Mouse (Mus musculus) ES-Bruce4 (cell line): Measurements from ENCODE around the gene Ogfod2. TPM values are rescaled to one million over a fixed set of nuclear protein-coding genes. Genes with fewer than 3 reads are reported as not detected.

Experiments used
- H3K27ac ChIP-seq: 2 replicates; pipeline ENCODE4 v1.5.1; 2012; ENCODE audit warnings: low read length, inconsistent platforms; ENCODE audit not compliant: insufficient read depth
- H3K27me3 ChIP-seq: 2 replicates; pipeline ENCODE4 v1.6.1; 2012; ENCODE audit warnings: mild to moderate bottlenecking, low read length, inconsistent platforms; ENCODE audit not compliant: control insufficient read depth, poor library complexity, insufficient read depth, severe bottlenecking
- H3K36me3 ChIP-seq: 2 replicates; pipeline ENCODE4 v1.6.1; 2012; ENCODE audit warnings: inconsistent platforms, mild to moderate bottlenecking, low read length, moderate library complexity; ENCODE audit not compliant: control insufficient read depth, poor library complexity, insufficient read depth, severe bottlenecking
- H3K4me1 ChIP-seq: one replicate; pipeline ENCODE4 v1.8.1; 2011; ENCODE audit warnings: low read length; ENCODE audit not compliant: control insufficient read depth, insufficient read depth
- H3K4me3 ChIP-seq: 2 replicates; pipeline ENCODE4 v1.5.1; 2011; ENCODE audit warnings: low read depth, mild to moderate bottlenecking, low read length
- H3K9ac ChIP-seq: 2 replicates; pipeline ENCODE4 v1.6.1; 2012; ENCODE audit warnings: low read depth, mild to moderate bottlenecking, inconsistent platforms; ENCODE audit not compliant: poor library complexity, severe bottlenecking
- H3K9me3 ChIP-seq: replicated peaks from 2 replicates; pipeline ENCODE4 v1.6.1; 2012; ENCODE audit warnings: mild to moderate bottlenecking, low read length, inconsistent platforms; ENCODE audit not compliant: control insufficient read depth, poor library complexity, insufficient read depth, severe bottlenecking
- CTCF ChIP-seq: IDR thresholded peaks from one replicate; pipeline ENCODE4 v1.8.1; 2011; ENCODE audit warnings: low read depth, low read length
- EP300 ChIP-seq: IDR thresholded peaks from 2 replicates; pipeline ENCODE4 v1.6.1; 2011; ENCODE audit warnings: low read depth, low read length; ENCODE audit not compliant: insufficient read depth
- POLR2A ChIP-seq: IDR thresholded peaks from one replicate; pipeline ENCODE4 v1.8.1; 2011; ENCODE audit warnings: low read length; ENCODE audit not compliant: insufficient read depth
- polyA plus RNA-seq: library from polyadenylated mRNA; stranded (reverse); fragments of >200 nt; gene quantifications from 2 replicates; pipeline ENCODE4 v1.2.4, GENCODE M21; 2011; ENCODE audit warnings: low read depth; ENCODE audit not compliant: missing spikeins, insufficient read depth, insufficient read length

Gene Ogfod2
- polyA plus RNA-seq, 1 experiment = 4.6 TPM

DNA sequence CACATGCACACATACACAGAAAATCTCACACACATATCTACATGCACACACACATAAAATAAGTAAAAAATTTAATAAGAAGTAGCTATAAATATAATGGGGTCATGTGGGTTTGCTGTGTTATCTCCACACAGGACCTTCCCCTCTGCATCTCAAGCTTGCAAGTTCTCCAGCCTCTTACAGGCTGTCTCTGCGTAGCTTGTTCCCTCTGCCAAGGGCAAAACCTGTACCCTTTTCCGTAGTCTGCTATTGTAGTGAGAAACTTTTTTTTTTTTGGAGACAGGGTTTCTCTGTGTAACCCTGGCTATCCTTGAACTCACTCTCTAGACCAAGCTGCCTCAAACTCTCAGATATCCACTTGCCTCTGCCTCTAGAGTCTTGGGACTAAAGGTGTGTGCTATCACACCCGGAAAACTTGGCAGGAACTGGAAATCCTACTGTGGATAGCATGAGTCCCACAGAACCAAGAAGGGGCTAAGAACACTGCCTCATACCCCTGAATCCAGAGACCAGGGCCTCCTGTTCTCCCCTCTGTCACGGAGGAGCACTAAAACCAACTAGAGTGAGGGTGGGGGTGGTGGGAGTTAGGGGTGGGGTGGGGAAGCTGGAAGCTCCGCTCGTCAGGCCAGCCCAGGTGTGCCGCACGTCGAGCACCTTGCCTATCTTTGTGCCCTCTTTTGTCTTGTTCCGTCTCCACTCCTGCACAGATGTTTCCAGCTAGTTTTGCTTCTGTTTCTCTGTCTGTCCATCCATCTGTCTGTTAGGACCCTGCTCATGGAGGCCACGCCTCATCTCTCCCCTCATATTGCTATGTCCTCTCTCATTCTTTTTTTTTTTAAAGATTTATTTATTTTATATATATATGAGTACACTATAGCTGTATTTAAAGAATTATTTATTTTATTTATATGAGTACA lies 11.7 kb upstream of the Ogfod2 start:
- H3K27ac ChIP-seq = no peak overlapping the region
- no peaks in the 10 kb centered on the region for H3K27me3 ChIP-seq
- no peak overlapping the region for H3K9ac ChIP-seq
- H3K36me3 ChIP-seq = no peaks in the 10 kb centered on the region
- TF ChIP-seq EP300 = no peak
- TF ChIP-seq CTCF = no peak
- no peak for TF ChIP-seq POLR2A
- peaks cover 5% of the 10 kb centered on the region for H3K9me3 ChIP-seq
- H3K4me1 ChIP-seq = no peaks in the 10 kb centered on the region
- H3K4me3 ChIP-seq = no peak overlapping the region

- Histone ChIP-seq H3K4me3 (no peak overlapping the region), H3K9ac (no peak overlapping the region), H3K27ac (no peak overlapping the region), H3K36me3 (no peaks in the 10 kb centered on the region), H3K4me1 (no peaks in the 10 kb centered on the region), H3K27me3 (no peaks in the 10 kb centered on the region), H3K9me3 (peaks cover 5% of the 10 kb centered on the region)
- TF ChIP-seq POLR2A (no peak), CTCF (no peak), EP300 (no peak)
Measured at GRCm38 (mm10) chr5:124102326-124102725, 9.8 kb upstream of the Ogfod2 start.

- Histone ChIP-seq H3K27ac (no peak overlapping the region), H3K4me1 (no peaks in the 10 kb centered on the region), H3K27me3 (no peaks in the 10 kb centered on the region), H3K9ac (no peak overlapping the region), H3K4me3 (no peak overlapping the region), H3K36me3 (no peaks in the 10 kb centered on the region), H3K9me3 (peaks cover 5% of the 10 kb centered on the region)
- TF ChIP-seq EP300 (no peak), POLR2A (no peak), CTCF (no peak)
Measured at GRCm38 (mm10) chr5:124103020-124103419, 9.1 kb upstream of the Ogfod2 start.

DNA sequence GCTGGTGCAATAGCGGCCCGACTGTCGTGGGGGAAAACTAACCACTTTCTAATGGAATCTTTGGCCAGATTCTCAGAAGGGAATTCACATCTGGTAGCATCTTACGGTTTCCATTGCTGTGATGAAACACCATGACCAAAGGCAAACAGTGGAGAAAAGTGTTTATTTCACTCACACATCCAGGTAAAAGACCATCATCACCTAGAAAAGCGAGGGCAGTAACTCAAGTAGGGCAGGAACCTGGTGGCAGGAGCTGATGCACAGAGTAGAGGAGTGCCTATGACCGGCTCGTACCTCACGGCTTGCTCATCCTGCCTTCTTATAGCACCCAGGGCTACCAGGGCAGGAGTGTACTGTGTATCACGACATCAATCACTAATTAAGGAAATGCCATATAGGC lies 8.5 kb upstream of the Ogfod2 start:
- no peak overlapping the region for H3K9ac ChIP-seq
- H3K4me3 ChIP-seq = no peak overlapping the region
- H3K27ac ChIP-seq = no peak overlapping the region
- H3K36me3 ChIP-seq = no peaks in the 10 kb centered on the region
- H3K9me3 ChIP-seq = peaks cover 5% of the 10 kb centered on the region
- H3K27me3 ChIP-seq = no peaks in the 10 kb centered on the region
- TF ChIP-seq POLR2A (no peak), EP300 (no peak), CTCF (no peak)
- H3K4me1 ChIP-seq = no peaks in the 10 kb centered on the region

DNA sequence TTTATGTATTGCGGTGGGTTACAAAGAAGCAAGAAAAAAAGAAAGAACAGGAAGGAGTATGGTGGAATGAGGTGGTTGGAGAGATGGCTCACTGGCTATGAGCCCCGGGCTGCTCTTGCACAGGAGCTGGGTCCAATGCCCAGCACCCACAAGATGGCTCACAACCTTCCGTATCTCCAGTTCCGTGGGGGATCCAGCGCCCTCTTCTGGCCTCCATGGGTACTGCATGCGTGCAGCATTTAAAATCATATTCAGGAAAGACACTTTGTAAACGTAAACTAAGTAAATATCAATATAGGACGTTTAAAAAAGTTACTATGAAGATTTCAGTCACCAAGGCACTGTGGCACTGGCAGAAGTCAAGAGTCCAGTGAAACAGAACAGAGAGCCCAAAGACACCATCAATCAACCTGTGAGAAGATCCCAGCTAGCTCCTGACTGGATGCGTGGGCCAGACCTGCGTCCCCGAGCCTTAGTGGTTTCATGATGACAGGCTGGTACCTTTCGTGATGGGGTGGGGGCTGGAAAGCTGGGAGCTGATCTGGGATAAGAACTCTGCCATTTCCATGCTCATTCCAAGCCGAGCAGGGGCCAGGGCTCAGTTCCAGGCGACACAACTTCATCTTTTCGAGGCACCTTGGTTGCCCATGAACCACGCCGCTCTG lies 888 bp upstream of the Ogfod2 start:
- Histone ChIP-seq H3K36me3 (no peaks in the 10 kb centered on the region), H3K27ac (no peak overlapping the region), H3K4me1 (no peaks in the 10 kb centered on the region), H3K4me3 (peak overlapping the region; percentile 76), H3K9ac (no peak overlapping the region), H3K9me3 (peaks cover 4% of the 10 kb centered on the region), H3K27me3 (no peaks in the 10 kb centered on the region)
- TF ChIP-seq POLR2A (no peak), CTCF (peak; percentile 64)

- Histone ChIP-seq H3K4me3 (peak overlapping the region; percentile 76), H3K9ac (peak overlapping the region; percentile 30; the same call in 1 of the 2 replicates), H3K4me1 (peaks cover 5% of the 10 kb centered on the region), H3K9me3 (peaks cover 4% of the 10 kb centered on the region), H3K36me3 (no peaks in the 10 kb centered on the region), H3K27ac (no peak overlapping the region), H3K27me3 (no peaks in the 10 kb centered on the region)
- TF ChIP-seq CTCF (no peak), EP300 (no peak), POLR2A (no peak)
Measured at GRCm38 (mm10) chr5:124112531-124112930, 434 bp downstream of the Ogfod2 start.
